Mouse (Mus musculus): Measurements from ENCODE around the gene 1700001F09Rik. TPM values are rescaled to one million over a fixed set of nuclear protein-coding genes. Genes with fewer than 3 reads are reported as not detected.

Gene 1700001F09Rik
- polyA plus RNA-seq, 1 experiment from 2014 or later, result not detected

Other genes starting within 250 kb of the 1700001F09Rik start
- 0.14 and 0.25 TPM in 2 replicates for gene Gm8104, start 247.2 kb downstream of the 1700001F09Rik start, polyA plus RNA-seq (2015; fragmentation: Nextera tagmentation; extraction: Ambion mirVana)
- gene Gm7233, start 167.9 kb downstream of the 1700001F09Rik start, polyA plus RNA-seq (2015; fragmentation: Nextera tagmentation; extraction: Ambion mirVana), result not detected in 2 replicates
- not detected in 2 replicates for gene Gm8122, start 112.5 kb downstream of the 1700001F09Rik start, polyA plus RNA-seq (2015; fragmentation: Nextera tagmentation; extraction: Ambion mirVana)
- not detected in 2 replicates for gene Gm8126, start 89.2 kb downstream of the 1700001F09Rik start, polyA plus RNA-seq (2015; fragmentation: Nextera tagmentation; extraction: Ambion mirVana)
- not detected in 2 replicates for gene Gm9732, start 72.8 kb downstream of the 1700001F09Rik start, polyA plus RNA-seq (2015; fragmentation: Nextera tagmentation; extraction: Ambion mirVana)
- not detected in 2 replicates for gene Gm8127, start 54.0 kb downstream of the 1700001F09Rik start, polyA plus RNA-seq (2015; fragmentation: Nextera tagmentation; extraction: Ambion mirVana)
- not detected in 2 replicates for gene Gm8138, start 68.5 kb upstream of the 1700001F09Rik start, polyA plus RNA-seq (2015; fragmentation: Nextera tagmentation; extraction: Ambion mirVana)
- not detected in 2 replicates for gene Gm5799, start 195.8 kb upstream of the 1700001F09Rik start, polyA plus RNA-seq (2015; fragmentation: Nextera tagmentation; extraction: Ambion mirVana)
- not detected in 2 replicates for gene Gm17654, start 231.3 kb upstream of the 1700001F09Rik start, polyA plus RNA-seq (2015; fragmentation: Nextera tagmentation; extraction: Ambion mirVana)

Measured in heart, embryonic 15.5 days (tissue).